Mouse (Mus musculus) midbrain, embryonic 10.5 days (tissue): ENCODE data around the gene Zswim3. TPM values are rescaled to one million over a fixed set of nuclear protein-coding genes. Genes with fewer than 3 reads are reported as not detected.

Experiments
- DNase-seq: peaks from one replicate; pipeline ENCODE4 v3.0.0-alpha.2; 2017; ENCODE audit warnings: low spot score
- H3K27ac ChIP-seq: fragments of 300-500 bp; sonication (generic); replicated peaks from 2 replicates; pipeline ENCODE4 v1.5.1; 2016; ENCODE audit warnings: mild to moderate bottlenecking
- H3K27me3 ChIP-seq: fragments of 300-500 bp; sonication (generic); 2 replicates; pipeline ENCODE4 v1.6.1; 2016; ENCODE audit warnings: low read depth, mild to moderate bottlenecking; ENCODE audit not compliant: poor library complexity, severe bottlenecking
- H3K36me3 ChIP-seq: fragments of 300-500 bp; sonication (generic); 2 replicates; pipeline ENCODE4 v1.6.1; 2016; ENCODE audit warnings: mild to moderate bottlenecking, moderate library complexity
- H3K4me1 ChIP-seq: fragments of 300-500 bp; sonication (generic); 2 replicates; pipeline ENCODE4 v1.6.1; 2016
- H3K4me3 ChIP-seq: fragments of 300-500 bp; sonication (generic); 2 replicates; pipeline ENCODE4 v1.5.1; 2016; ENCODE audit warnings: mild to moderate bottlenecking, moderate library complexity
- H3K9me3 ChIP-seq: fragments of 300-500 bp; sonication (generic); replicated peaks from 2 replicates; pipeline ENCODE4 v1.6.1; 2016; ENCODE audit warnings: mild to moderate bottlenecking
- WGBS: fragments of 180-500 bp; shearing (Covaris S2); methylation state at CpG from one replicate; pipeline ENCODE4 v1.1.7; 2016; 5-methylcytosine and 5-hydroxymethylcytosine counted together
- polyA plus RNA-seq: library from polyadenylated mRNA; unstranded; fragments of >200 nt; fragmentation: Nextera tagmentation; extraction: Ambion mirVana; gene quantifications from 2 replicates; pipeline ENCODE4 v1.2.1, GENCODE M21; 2016

Zswim3 gene
- polyA plus RNA-seq, 1 experiment from 2014 or later = 9.7 TPM

GRCm38 (mm10) chr2:164864593-164864992 is 59.7 kb downstream of the Zswim3 start:
- no peaks in the 10 kb centered on the region for H3K36me3 ChIP-seq
- no peak overlapping the region for H3K4me3 ChIP-seq
- WGBS = 80% methylated on average over 4 of the region's 4 CpGs

DNA sequence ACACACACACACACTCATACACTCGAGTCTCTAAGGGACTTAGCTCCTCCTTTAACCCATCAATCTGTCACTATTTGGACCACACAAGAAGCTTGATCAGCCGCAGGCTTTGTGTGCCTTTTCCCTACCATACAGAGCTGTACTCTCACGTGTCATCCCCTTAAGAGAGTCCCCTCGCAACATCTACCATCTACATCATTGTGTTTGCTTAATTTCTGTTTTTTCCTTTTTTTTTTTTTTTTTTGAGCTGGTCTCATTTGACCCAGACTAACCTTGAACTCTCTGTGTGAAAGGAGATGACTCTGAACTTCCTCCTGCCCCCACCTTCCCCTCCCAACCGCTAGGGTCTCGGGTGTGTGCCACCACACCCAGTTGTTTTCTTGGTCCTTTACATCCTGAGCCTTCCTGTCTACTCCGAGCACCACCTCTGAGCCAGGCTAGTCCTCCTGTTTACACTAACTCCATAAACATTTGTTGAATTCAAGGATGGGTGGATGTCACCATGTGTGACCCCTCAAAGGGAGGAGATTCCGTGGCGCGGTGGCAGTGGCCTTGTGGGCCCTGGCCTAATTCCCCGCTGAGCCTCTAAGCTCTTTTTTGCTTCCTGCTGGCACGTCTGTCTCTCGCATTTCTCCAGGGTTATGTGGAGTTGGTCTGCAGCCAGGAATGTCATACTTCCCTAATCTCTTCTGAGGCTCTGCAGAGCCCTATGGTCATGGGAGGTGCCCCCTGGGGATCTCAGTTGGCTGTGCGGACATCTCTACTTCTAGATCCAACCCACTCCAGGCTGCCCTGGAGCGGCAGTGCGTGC is 62.0 kb downstream of the Zswim3 start:
- no peak for DNase-seq
- H3K4me3 ChIP-seq = no peak overlapping the region
- H3K27ac ChIP-seq = no peak overlapping the region
- H3K27me3 ChIP-seq = no peaks in the 10 kb centered on the region
- 71% methylated on average over 16 of the region's 16 CpGs for WGBS
- peaks cover 14% of the 10 kb centered on the region for H3K4me1 ChIP-seq
- peaks cover 6% of the 10 kb centered on the region; the same call in 1 of the 2 replicates for H3K9me3 ChIP-seq
- H3K36me3 ChIP-seq = no peaks in the 10 kb centered on the region

More at GRCm38 (mm10) chr2:164864593-164864992, 59.7 kb downstream of the Zswim3 start:
- no peak overlapping the region for H3K27ac ChIP-seq
- H3K4me1 ChIP-seq = peaks cover 17% of the 10 kb centered on the region
- peaks cover 5% of the 10 kb centered on the region for H3K27me3 ChIP-seq
- peaks cover 6% of the 10 kb centered on the region; the same call in 1 of the 2 replicates for H3K9me3 ChIP-seq
- no peak for DNase-seq

DNA sequence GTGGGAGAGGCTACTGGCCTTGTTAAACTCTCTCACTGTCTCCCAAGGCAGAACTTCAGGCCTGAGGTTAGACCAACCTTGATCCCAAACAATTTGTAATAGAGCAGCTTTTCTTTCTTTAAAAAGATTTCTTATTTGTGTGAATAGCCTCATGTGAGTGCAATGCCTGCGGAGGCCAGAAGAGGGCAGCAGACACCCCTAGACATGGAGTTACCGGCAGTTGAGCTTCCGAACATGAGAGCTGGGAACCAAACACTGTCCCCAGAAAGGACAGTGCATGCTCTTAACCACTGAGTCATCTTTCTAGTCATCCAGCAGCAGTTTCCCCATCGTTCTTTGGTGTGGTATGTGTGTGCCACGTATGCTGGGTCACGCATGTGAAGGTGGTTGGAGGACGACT is 62.7 kb downstream of the Zswim3 start:
- WGBS = 90% methylated on average over 7 of the region's 7 CpGs

DNA sequence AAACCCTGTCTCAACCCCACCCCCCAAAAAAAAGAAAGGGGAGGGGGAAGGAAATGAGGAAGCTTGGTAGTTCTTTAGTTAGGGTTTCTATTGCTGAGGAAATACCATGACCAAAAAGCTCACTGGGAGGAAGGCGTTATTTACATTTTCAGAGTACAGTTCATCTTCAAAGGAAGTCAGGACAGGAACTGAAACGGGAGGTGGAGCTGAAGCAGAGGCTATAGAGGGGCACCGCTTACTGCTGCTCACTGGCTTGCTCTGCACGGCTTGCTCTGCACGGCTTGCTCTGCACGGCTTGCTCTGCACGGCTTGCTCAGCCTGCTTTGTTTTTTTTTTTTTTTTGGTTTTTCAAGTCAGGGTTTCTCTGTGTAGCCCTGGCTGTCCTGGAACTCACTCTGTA is 63.6 kb downstream of the Zswim3 start:
- Histone ChIP-seq H3K4me3 (no peak overlapping the region), H3K27me3 (no peaks in the 10 kb centered on the region), H3K36me3 (no peaks in the 10 kb centered on the region), H3K9me3 (peaks cover 6% of the 10 kb centered on the region; the same call in 1 of the 2 replicates), H3K27ac (no peak overlapping the region), H3K4me1 (0 out of 2 replicates have a peak, but pooled peaks cover 5% of the 10 kb centered on the region)
- no peak for DNase-seq
- 87% methylated on average over 7 of the region's 7 CpGs for WGBS

More for the DNA sequence above, 62.7 kb downstream of the Zswim3 start:
- Histone ChIP-seq H3K27me3 (no peaks in the 10 kb centered on the region), H3K4me1 (peaks cover 8% of the 10 kb centered on the region; the same call in 1 of the 2 replicates), H3K27ac (no peak overlapping the region), H3K36me3 (no peaks in the 10 kb centered on the region), H3K9me3 (peaks cover 6% of the 10 kb centered on the region; the same call in 1 of the 2 replicates), H3K4me3 (no peak overlapping the region)
- DNase-seq = no peak

Other genes with a start within 250 kb of the Zswim3 start
- 23.1 and 28.3 TPM in 2 replicates for gene Wfdc2, start 242.7 kb upstream of the Zswim3 start, polyA plus RNA-seq
- not detected in 2 replicates for gene Spint3, start 231.6 kb upstream of the Zswim3 start, polyA plus RNA-seq
- gene Wfdc6a, start 219.7 kb upstream of the Zswim3 start, polyA plus RNA-seq = not detected in 2 replicates
- not detected in 2 replicates for gene Eppin, start 211.5 kb upstream of the Zswim3 start, polyA plus RNA-seq
- gene Wfdc6b, start 191.6 kb upstream of the Zswim3 start, polyA plus RNA-seq = not detected in 2 replicates
- not detected in 2 replicates for gene Wfdc8, start 191.5 kb upstream of the Zswim3 start, polyA plus RNA-seq
- not detected in 2 replicates for gene Wfdc16, start 166.3 kb upstream of the Zswim3 start, polyA plus RNA-seq
- gene Wfdc10, start 149.1 kb upstream of the Zswim3 start, polyA plus RNA-seq = not detected in 2 replicates
- gene Wfdc9, start 148.5 kb upstream of the Zswim3 start, polyA plus RNA-seq = not detected in 2 replicates
- gene Wfdc11, start 131.0 kb upstream of the Zswim3 start, polyA plus RNA-seq = not detected in 2 replicates
- not detected in 2 replicates for gene Wfdc13, start 120.0 kb upstream of the Zswim3 start, polyA plus RNA-seq
- gene Spint4, start 106.6 kb upstream of the Zswim3 start, polyA plus RNA-seq = not detected in 2 replicates
- gene Spint5, start 89.8 kb upstream of the Zswim3 start, polyA plus RNA-seq = not detected in 2 replicates
- 0.94 and 1.2 TPM in 2 replicates for gene Wfdc3, start 59.2 kb upstream of the Zswim3 start, polyA plus RNA-seq
- gene Dnttip1, start 59.1 kb upstream of the Zswim3 start, polyA plus RNA-seq = 80.1 and 80.2 TPM in 2 replicates
- 575 and 639 TPM in 2 replicates for gene Ube2c, start 35.2 kb upstream of the Zswim3 start, polyA plus RNA-seq
- gene Tnnc2, start 25.1 kb upstream of the Zswim3 start, polyA plus RNA-seq = not detected in 2 replicates
- gene Snx21, start 19.3 kb upstream of the Zswim3 start, polyA plus RNA-seq = 12.0 and 12.3 TPM in 2 replicates
- 14.9 and 15.3 TPM in 2 replicates for gene Acot8, start 216 bp upstream of the Zswim3 start, polyA plus RNA-seq
- gene Zswim1, start 17.6 kb downstream of the Zswim3 start, polyA plus RNA-seq = 24.7 and 25.3 TPM in 2 replicates
- gene Spata25, start 23.4 kb downstream of the Zswim3 start, polyA plus RNA-seq = 0.17 TPM in 1 of 2 replicates, not detected in the other
- gene Ctsa, start 27.8 kb downstream of the Zswim3 start, polyA plus RNA-seq = 85.7 and 98.2 TPM in 2 replicates
- gene Neurl2, start 28.4 kb downstream of the Zswim3 start, polyA plus RNA-seq = 3.8 and 5.4 TPM in 2 replicates
- 67.9 and 86.2 TPM in 2 replicates for gene Pltp, start 52.6 kb downstream of the Zswim3 start, polyA plus RNA-seq
- 73.8 and 93.8 TPM in 2 replicates for gene Pcif1, start 74.2 kb downstream of the Zswim3 start, polyA plus RNA-seq
- 14.1 and 17.1 TPM in 2 replicates for gene Zfp335, start 106.7 kb downstream of the Zswim3 start, polyA plus RNA-seq
- gene Mmp9, start 135.7 kb downstream of the Zswim3 start, polyA plus RNA-seq = 0.39 and 0.97 TPM in 2 replicates
- gene Slc12a5, start 155.7 kb downstream of the Zswim3 start, polyA plus RNA-seq = 0.99 and 2.1 TPM in 2 replicates
- 95.1 and 109 TPM in 2 replicates for gene Ncoa5, start 229.8 kb downstream of the Zswim3 start, polyA plus RNA-seq